Mouse (Mus musculus) gastrocnemius, adult 2 months (tissue): ENCODE measurements around the gene Hes5. TPM values are rescaled to one million over a fixed set of nuclear protein-coding genes. Genes with fewer than 3 reads are reported as not detected.
A peak's percentile ranks its signal among the peaks of the same experiment; 100 is the strongest.

Source experiments
- DNase-seq: peaks from one replicate; pipeline ENCODE4 v3.0.0; 2022
- H3K27ac ChIP-seq: fragments of 200-600 bp; 2 replicates; pipeline ENCODE4 v1.8.1; 2022; ENCODE audit warnings: mild to moderate bottlenecking
- H3K4me3 ChIP-seq: fragments of 200-600 bp; 2 replicates; pipeline ENCODE4 v1.8.1; 2022; ENCODE audit warnings: mild to moderate bottlenecking, moderate library complexity
- CTCF ChIP-seq: fragments of 200-600 bp; IDR thresholded peaks from 2 replicates; pipeline ENCODE4 v1.8.1; 2022; ENCODE audit warnings: antibody characterized with exemption, mild to moderate bottlenecking, moderate library complexity
- intact Hi-C: fragments of 180-260 bp; cut with DNase I; formaldehyde crosslinking; loops from one replicate; pipeline ENCODE4 v1.15.1; 2025
- total RNA-seq, 2 experiments: library from RNA; stranded (reverse); gene quantifications; 2 replicates each; pipeline ENCODE4 v1.2.3; 2021

Gene Hes5
- total RNA-seq, 2 experiments from 2014 or later = not detected

DNA sequence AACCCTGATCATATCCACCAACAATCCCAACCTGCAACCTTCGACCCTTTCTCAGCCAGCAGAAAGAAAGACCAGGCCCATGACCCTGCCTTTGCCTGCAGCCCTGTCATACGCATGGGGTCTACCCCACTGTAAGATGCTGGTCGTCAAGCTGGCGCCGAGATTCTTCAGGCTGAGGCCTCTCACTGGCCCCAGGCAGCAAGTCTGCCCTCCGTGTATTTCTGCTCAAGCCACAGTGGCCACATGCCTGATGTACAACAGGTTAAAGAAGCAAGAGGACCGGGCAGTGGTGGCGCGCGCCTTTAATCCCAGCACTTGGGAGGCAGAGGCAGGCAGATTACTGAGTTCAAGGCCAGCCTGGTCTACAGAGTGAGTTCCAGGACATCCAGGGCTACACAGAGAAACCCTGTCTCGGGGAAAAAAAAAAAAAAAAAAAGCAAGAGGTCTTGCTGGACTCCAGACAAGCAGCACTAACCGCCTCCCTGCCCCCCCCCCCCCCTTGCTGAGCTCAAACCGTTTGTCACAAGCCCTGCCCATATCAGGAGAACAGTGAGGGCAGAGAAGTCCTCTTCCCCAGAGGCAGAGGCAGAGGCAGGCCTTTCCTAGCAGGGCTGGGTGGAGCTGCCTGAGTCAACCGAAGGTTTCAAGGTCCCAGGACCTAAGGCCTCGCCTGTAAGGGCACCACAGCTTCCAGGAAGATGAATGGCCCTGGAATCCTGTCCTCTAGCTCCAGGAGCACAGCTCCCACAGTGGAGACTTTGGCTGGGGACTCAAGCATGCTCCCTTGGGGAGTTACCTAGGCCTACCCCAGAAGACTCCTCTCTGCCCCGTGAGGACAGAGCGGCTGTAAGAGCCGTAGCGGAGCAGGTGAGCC lies 21.8 kb downstream of the Hes5 start:
- intact Hi-C loops = no loop called here
- peak; percentile 16 for DNase-seq
- TF ChIP-seq CTCF = no peak

DNA sequence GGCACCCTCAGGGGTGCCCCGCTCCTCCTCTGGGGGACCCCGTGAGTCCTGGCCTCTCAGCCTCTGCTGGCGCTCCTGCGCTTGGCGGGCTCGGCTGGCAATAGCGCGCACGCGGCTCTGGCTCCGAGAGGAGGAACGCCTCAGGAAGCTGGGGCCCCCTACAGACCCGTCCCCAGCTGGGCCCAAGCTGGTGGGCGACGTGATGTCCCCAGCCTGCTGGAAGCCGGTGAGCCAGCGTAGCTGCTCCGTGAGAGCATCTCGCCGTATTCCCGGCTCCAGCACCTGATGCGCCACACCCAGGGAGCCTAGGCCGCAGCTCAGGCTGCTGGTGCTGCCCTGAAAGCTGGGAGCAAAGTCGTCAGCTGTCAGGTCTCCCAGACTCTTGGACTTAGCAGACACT lies 23.0 kb downstream of the Hes5 start:
- DNase-seq = peak; percentile 22
- TF ChIP-seq CTCF = no peak
- no peak overlapping the region for H3K27ac ChIP-seq
- H3K4me3 ChIP-seq = no peak overlapping the region
- intact Hi-C loops = no loop called here

More for the DNA sequence above, 21.8 kb downstream of the Hes5 start:
- Histone ChIP-seq H3K27ac (no peak overlapping the region), H3K4me3 (no peak overlapping the region)

DNA sequence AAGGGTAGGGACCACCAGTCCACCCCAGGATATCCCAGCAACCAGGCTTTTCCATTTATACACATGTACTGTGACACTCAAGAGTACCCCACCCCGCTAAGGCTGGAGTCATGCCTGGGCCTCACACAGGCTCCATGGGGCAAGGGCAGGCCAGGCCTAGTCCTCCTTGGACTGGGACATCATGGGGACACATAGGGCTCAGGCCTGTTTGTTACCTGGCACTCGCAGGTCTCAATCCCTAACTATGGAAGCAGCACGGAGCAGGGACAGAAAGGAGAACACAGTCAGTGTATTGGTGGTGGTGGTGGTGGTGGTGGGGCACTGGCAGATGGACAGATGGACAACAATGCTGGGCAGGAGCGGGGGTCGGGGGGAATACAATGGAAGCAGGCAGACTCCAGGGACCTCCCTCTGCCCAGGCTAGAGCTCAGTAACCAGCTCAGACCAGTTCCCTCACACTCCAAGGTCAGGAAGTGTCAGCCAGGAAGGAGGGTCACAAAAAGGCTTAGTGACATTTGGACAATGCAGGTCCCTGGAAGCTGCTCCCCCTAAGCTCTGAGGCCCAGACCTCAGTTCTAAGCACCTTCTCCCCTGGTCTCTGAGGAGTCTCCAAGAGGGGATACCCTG lies 24.5 kb downstream of the Hes5 start:
- intact Hi-C loops = loop anchor here (5.0 kb wide), 2 partner anchors 77 to 108 kb away; no protein-coding TSS in a partner anchor
- DNase-seq = no peak

DNA sequence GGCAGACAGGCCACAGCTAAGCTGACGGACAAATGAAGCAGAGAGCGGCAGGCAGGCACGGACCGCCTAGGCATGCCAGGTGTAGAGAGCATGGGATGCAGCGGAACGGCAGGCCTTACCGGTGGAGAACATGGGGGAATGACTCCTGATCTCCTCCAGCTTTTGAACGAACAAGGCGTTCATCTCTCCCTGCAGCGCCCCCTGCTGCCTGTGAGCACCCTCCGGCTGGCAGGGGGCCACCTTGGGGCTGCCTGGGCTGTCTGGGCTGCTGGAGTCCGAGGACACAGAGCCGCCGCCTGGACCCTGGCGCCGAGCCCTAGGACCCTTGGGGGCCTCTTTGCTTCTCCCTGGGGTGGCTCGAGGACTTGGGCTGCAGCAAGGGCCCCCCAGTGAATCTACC lies 25.4 kb downstream of the Hes5 start:
- intact Hi-C loops = loop anchor here (1.0 to 5.0 kb wide), 3 partner anchors 42 to 109 kb away; no protein-coding TSS in a partner anchor

More for the DNA sequence above, 24.5 kb downstream of the Hes5 start:
- Histone ChIP-seq H3K27ac (no peak overlapping the region), H3K4me3 (no peak overlapping the region)
- no peak for TF ChIP-seq CTCF

DNA sequence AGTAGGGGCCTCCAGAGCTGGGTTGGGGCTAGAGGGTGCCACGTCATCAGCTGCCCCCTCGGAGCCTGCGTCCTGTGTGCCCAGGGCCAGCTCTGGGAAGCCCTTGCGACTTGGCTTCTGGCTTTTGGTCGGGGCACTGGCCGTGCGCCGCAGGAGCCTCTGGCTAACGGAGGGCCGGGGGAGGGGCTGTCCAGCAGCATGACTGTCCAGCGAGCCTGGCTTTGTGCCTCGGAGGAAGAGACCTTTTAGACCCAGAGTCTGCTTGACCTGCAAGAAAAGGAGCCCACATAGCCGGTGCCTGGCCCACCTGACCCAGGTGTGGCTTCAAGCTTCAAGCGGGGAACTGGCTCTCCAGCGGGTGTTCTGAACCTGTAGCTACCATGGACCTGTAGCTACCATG lies 26.0 kb downstream of the Hes5 start:
- no peak for TF ChIP-seq CTCF
- H3K27ac ChIP-seq = no peak overlapping the region
- intact Hi-C loops = loop anchor here (1.0 to 5.0 kb wide), 3 partner anchors 42 to 109 kb away; no protein-coding TSS in a partner anchor
- H3K4me3 ChIP-seq = no peak overlapping the region
- DNase-seq = no peak

More for the DNA sequence above, 25.4 kb downstream of the Hes5 start:
- no peak overlapping the region for H3K27ac ChIP-seq
- TF ChIP-seq CTCF = peak; percentile 86
- H3K4me3 ChIP-seq = peak overlapping the region; percentile 47
- DNase-seq = peak; percentile 92

DNA sequence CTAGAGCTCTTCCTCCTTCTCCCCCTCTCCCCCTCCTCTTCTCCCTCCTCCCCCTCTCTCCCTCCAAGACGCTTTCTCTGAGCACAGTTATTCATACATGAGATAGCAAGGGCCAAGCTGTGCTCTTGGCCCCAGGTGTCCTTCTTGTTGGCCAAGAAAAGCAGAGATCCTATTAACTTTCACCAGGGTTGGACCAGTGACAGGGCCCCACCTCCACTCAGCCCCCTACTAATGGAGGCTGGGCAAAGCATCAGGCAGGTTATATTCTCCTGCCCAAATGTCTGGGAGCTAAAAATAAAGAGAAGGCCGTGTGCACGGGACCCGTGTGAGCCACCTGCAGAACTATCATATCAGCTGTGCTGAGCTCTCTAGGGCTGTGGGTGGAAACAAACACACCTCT lies 34.2 kb downstream of the Hes5 start:
- Histone ChIP-seq H3K27ac (no peak overlapping the region), H3K4me3 (no peak overlapping the region)
- intact Hi-C loops = no loop called here
- no peak for DNase-seq
- no peak for TF ChIP-seq CTCF

DNA sequence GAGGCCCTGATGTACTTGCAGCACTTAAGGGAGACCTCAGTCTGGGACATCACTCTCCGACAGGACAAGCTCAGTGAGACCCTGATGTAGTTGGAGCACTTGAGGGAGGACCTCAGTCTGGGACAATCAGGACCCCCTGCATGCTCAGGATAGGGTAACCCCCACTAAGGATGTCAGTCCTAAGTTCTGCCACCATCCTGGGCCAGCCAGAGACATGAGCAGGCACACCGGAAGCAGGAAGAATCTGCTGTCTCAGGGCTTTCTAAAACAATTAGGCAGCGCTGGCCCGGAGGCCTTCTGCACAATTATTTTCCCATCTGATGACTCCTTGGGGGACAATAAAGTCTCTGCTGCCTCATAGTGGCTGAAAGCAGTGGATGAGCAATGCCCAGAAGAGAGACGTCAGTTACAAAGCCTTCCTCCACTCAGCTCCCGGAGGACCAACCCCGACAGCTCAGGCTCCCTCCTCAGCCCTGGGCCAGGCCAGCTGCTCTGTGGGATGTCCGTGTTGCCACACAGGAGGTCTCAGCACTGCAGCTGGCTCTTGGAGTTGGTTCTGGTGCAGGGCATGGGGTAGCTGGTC lies 35.9 kb downstream of the Hes5 start:
- TF ChIP-seq CTCF = peak; percentile 39; the same call in 1 of the 2 replicates
- DNase-seq = peak; percentile 59
- H3K4me3 ChIP-seq = no peak overlapping the region
- H3K27ac ChIP-seq = no peak overlapping the region
- intact Hi-C loops = no loop called here

DNA sequence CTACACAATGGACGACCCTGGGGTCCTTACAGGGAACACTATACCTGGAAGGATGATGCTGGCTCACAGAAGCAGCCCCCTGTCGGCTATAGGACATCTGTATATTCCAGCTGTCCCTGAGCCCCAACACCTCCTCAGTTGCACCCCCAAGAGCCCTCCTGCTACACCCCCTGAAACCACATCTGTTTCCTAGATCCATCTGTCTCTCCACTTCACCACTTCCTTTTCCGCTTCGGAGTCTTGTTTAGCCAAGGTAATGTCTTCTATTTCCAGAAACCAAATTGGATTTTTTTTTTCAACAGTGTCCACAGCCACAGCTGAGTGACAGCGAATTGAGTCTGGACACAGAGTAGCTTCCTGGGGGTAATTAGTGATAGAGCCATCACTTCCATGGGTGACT lies 38.7 kb downstream of the Hes5 start:
- Histone ChIP-seq H3K27ac (no peak overlapping the region), H3K4me3 (no peak overlapping the region)
- intact Hi-C loops = no loop called here
- DNase-seq = no peak
- no peak for TF ChIP-seq CTCF

DNA sequence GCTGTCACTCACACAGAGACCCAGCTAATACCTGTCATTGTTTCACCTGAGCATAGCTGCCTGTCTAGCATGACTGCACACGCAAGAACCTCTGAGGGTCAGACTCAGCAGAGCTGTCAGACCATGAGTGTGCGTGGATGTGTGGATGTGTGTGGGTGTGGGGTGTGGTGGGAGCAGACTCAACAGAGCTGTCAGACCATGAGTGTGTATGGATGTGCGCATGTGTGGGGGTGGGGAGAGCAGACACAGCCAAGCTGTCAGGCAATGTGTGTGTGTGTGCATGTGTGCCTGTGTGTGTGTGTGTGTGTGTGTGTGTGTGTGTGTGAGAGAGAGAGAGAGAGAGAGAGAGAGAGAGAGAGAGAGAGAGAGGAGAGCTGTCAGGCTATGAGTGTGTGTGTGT lies 44.6 kb downstream of the Hes5 start:
- no peak overlapping the region for H3K4me3 ChIP-seq
- no peak for DNase-seq
- TF ChIP-seq CTCF = no peak
- intact Hi-C loops = no loop called here
- H3K27ac ChIP-seq = no peak overlapping the region

DNA sequence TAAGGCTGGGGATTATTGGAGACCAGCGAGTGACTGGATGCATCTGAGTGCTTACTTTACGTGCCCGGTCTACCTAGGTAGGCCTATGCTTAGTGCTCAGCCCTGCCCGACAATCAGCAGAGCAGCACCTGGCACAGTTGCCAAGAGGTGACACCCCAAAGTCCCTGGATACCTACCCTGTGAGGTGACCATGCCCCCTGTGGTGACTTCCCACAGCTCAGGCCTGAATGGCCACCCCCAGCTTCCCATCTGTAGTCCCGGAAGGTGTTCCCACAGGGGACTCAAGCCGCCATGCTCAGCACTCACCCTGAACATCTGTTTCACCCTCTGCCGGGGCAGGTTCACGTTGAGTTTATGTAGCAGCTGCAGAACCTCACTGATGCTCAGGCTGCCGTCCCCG lies 45.6 kb downstream of the Hes5 start:
- H3K4me3 ChIP-seq = no peak overlapping the region
- intact Hi-C loops = no loop called here
- TF ChIP-seq CTCF = no peak
- DNase-seq = no peak
- no peak overlapping the region for H3K27ac ChIP-seq

DNA sequence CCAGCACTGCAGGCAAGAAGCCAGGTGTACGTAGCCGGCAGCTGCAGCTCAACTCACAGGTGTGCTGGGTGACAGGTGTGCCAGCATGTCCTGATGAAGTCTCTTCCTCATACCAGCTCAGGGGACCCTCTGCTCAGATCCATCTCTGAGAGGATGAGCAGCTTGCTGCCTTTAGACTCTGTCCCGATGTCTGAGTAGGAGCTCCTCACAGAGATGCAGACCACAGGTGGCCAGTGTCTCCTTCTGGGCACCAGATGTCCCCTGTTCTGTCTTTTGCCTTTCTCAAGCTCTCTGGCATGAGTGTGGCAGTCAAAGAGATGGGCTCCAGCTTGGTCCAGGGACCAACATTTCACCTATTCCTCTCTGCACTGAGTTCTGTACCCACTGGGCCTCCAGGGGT lies 46.9 kb downstream of the Hes5 start:
- intact Hi-C loops = no loop called here
- no peak for DNase-seq
- no peak overlapping the region for H3K4me3 ChIP-seq
- TF ChIP-seq CTCF = no peak
- no peak overlapping the region for H3K27ac ChIP-seq

DNA sequence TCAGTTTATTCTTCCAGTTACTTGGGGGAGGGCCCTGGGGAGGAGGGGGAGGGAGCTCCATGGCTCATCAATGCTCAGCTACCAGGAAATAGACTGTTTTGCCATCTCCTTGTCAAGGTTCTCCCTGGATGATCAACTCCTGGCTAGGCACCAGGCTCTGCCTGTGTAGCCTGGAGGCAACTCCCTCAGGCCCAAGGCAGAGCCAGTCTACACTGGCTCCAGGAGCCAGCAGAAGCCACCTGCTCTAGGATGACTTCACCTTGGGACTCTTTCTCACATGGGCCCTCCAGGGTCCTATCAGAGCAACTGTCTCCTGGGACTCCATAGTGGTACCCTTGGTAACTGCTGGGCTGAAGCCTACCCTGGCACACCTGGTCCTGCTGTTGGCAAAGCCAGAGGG lies 47.4 kb downstream of the Hes5 start:
- Histone ChIP-seq H3K27ac (no peak overlapping the region), H3K4me3 (no peak overlapping the region)
- intact Hi-C loops = no loop called here
- no peak for TF ChIP-seq CTCF
- no peak for DNase-seq

DNA sequence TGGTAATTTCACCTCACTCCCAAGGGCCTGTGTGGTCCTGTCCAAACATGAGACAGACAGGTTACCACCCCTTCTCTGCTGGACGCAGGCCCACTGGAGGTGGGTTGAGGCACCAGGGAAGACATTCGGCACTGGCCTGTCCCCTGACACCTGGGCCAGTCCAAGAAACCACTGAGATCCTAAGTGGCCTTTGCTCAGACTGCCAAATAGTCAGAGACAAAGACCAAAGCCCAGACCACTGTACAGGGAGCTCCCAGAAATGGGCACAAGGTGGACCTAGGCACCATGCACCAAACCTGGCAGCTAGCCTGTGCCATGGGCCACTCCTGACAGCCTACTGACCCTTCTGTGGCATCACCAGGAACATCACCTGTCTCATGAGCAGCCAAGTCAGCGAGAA lies 48.5 kb downstream of the Hes5 start:
- H3K4me3 ChIP-seq = no peak overlapping the region
- TF ChIP-seq CTCF = no peak
- H3K27ac ChIP-seq = no peak overlapping the region
- intact Hi-C loops = no loop called here
- DNase-seq = no peak
